Mouse (Mus musculus): ENCODE measurements around the gene Coq8b.

Gene Coq8b

GRCm38 (mm10) chr7:27307551-27307950 is 74.7 kb downstream of the Coq8b start:
- no peak for DNase-seq (ENCODE audit: low read depth)

All from fibroblast of lung, adult 2 months (primary cell).